Mouse (Mus musculus) gastrocnemius, postnatal 25 days (tissue): ENCODE data around the gene Mef2d. TPM values are rescaled to one million over a fixed set of nuclear protein-coding genes. Genes with fewer than 3 reads are reported as not detected.
A peak's percentile ranks its signal among the peaks of the same experiment; 100 is the strongest.

Source experiments
- DNase-seq: peaks from one replicate; pipeline ENCODE4 v3.0.0; 2022
- long read RNA-seq, 2 experiments: library from polyadenylated mRNA; stranded (forward); transcript quantifications; one replicate each; pipeline ENCODE4 v2.0.0; 2021
- total RNA-seq, 2 experiments: library from RNA; stranded (reverse); gene quantifications; 1 replicate in 1 of 2; 2 replicates in 1 of 2; pipeline ENCODE4 v1.2.3; 2021

Gene Mef2d
- total RNA-seq = 100 to 1,000 TPM; 156 to 164 TPM
- long read RNA-seq, experiment 1, partial matches to known transcripts = 18 of 70 reads
- long read RNA-seq, experiment 1, other reads (novel, unspliced or antisense) = 50 of 70 reads
- long read RNA-seq, experiment 2, partial matches to known transcripts = 93 of 115 reads
- long read RNA-seq, experiment 2, other reads (novel, unspliced or antisense) = 20 of 115 reads

DNA sequence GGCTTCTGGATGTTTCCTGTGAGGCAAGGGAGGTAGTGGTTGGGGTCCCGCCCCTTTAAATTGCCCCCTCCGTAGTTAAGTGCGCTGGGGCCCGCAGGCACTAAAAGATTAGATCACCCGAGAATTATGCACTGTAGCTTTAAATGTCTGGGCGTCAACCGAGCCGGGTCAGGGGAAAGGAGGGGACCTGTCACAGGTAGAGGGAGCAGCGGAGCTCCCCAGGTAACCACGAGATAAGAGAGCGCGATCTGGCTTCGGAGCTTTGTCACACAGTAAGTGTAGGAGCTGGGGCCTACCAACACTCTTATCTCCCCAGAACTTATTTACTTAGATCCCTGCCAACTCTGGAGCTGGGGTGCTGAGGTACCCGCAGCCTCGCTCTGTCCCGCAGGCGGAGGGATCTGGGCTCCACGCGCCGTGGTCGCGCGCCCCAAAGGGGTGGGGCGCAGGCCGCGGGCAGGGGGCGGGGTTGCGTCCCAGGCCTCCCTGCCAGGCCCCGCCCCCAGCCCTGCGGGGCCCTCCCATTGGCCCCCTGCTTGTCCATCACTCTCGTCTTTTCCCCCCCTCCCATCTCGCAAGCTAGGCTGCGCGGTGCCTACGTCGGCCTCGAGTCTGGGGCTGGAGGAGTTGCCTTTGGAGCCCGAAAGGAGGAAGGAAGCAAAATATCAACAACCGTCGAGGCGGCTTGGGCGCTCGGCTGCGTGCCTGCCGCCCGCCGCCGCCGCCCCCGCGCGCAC lies at the start of gene Mef2d:
Gene Mef2d (plus strand): TSS at position 586 of the 737 bp plus-strand sequence.
- DNase-seq = peak; percentile 97

- DNase-seq = no peak
Measured at GRCm38 (mm10) chr3:88094126-88094525, 48.0 kb upstream of the Mef2d start.

DNA sequence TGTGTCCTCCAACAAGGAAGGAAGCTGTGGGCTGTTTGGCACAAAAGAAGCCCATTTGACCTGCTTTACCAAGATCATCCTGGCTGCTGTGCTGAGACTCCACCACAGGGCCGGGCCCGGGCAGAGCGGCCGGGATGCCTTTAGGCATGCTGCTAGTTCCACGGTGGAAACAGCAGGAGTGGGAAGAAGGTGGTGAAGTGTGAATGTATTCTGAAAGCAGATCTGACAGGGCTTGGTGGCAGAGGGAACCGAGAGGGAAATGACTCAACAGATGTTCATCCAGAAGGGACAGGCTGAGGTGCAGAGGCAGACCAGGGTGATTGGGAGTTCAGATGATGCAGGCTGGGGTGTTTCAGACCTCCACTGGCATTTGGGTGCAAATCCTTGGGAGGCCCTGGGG lies 44.5 kb upstream of the Mef2d start:
- no peak for DNase-seq

DNA sequence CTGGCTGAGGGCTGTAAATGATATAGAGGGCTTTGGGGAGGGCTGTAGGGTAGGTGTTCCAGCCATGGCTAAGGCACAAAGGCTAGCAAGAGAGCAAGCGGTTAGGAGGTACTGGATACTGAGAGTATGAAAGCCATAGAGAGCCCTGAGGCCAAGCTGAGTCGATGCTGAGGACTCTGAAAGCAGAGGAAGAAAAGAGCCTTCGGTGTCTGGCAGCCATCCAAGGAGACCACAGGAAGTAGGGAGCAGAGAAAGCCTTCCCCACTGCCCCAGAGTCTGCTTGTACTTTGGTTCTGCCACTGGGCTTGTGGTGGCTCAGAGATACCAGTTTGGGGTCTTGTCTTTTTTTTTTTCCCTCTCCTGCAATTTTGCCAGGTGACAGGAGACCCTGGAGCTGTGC lies 41.9 kb upstream of the Mef2d start:
- no peak for DNase-seq

DNA sequence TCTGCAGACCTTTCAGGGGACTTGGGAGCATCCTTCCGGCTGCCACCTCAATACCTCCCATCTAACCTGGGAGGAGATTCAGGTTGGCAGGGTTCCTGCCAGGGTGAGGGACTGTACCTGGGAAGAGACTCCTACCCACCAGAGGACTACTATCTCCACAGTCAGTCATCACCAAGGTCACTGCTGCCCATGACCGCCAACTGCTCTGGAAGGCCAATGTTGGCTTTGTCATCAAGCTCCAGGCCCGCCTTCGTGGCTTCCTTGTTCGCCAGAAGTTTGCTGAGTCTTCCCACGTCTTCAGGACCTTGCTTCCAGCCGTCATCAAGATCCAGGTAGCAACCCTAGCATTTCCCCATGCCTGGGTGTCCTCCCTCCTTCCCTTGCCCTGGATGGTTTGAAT lies 40.4 kb upstream of the Mef2d start:
- DNase-seq = no peak

- DNase-seq = no peak
Measured at GRCm38 (mm10) chr3:88102196-88102595, 40.0 kb upstream of the Mef2d start.

- DNase-seq = no peak
Measured at GRCm38 (mm10) chr3:88102611-88103010, 39.6 kb upstream of the Mef2d start.

GRCm38 (mm10) chr3:88106126-88106525 lies 36.0 kb upstream of the Mef2d start:
- no peak for DNase-seq

DNA sequence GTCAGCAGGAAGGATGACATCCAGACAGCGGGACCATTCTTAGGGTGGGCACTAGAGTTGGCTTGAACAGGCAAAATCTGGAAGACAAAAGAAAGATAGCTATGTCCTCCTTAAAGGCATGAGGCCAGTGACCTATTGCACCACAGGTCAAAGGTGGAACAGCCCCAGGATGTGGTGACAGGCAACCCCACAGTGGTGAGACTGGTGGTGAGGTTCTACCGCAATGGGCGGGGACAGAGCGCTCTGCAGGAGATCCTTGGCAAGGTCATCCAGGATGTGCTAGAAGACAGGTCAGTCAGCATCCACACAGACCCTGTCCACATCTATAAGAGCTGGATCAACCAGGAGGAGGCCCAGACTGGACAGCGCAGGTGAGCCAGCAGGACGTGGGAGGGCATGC lies 33.0 kb upstream of the Mef2d start:
- DNase-seq = no peak

- DNase-seq = no peak
Measured at GRCm38 (mm10) chr3:88114396-88114795, 27.8 kb upstream of the Mef2d start.

- DNase-seq = peak; percentile 57
Measured at GRCm38 (mm10) chr3:88120117-88120651, 22.0 kb upstream of the Mef2d start.

DNA sequence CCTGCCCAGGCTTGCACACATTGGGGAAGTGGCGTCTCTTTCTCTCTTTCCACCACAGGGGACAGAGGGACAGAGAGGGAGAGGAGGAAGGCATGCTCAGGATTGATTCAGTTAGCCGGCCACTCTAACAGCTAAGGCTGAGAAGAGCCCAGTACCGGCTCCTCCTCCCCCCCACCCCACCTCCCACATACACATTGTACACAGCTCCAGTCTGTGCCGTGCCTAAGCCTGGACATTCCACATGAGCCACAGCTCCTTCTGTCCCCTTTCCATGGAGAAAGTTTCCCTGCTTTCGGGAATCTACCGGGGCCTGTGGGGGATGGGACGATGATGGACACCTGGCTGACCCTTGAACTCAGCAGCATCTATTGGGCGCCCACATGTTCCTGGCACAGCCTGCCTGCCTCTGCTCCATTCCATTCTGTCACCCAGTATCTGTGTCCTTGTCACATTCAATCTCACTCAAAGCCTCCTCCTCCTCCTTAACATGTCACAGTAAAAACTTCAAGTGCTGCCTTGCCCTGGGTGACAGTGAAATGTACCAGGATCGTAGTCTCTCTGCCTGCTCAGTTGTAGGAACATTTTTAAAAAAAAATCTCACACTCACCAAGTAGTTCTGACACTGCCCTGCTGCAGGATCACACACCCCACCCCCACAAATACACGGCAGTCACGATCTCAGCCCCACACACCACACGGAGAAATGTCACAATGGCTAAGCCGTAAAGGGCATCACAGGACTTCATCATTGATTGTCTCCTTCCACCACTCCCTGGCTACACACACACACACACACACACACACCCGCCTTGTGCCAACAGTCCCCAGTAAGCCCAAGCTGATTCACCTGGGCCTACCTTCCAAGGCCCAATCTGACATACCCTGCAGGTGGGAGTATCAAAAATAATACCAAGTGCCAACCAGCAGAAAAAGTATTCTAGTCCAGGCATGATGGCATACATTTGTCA lies 20.7 kb upstream of the Mef2d start:
- no peak for DNase-seq

GRCm38 (mm10) chr3:88125195-88125594 lies 17.0 kb upstream of the Mef2d start:
- no peak for DNase-seq

DNA sequence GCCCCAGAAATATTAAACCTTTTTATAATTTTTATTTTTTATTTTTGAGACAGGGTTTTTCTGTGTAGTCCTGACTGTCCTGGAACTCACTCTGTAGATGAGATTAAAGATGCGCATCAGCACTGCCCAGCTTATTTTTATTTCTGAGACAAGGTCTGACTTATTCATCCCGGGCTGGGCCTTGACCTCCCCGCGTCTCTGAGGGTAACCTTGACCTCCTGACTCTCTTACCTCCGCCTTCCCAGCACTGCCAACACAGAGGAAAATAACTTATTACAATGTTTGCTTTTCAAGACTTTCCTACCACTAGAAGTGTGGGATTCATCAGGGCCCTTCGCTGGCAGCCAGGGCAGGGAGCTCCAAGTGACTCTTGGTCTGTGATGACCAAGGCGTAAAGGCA lies 16.0 kb upstream of the Mef2d start:
- no peak for DNase-seq

DNA sequence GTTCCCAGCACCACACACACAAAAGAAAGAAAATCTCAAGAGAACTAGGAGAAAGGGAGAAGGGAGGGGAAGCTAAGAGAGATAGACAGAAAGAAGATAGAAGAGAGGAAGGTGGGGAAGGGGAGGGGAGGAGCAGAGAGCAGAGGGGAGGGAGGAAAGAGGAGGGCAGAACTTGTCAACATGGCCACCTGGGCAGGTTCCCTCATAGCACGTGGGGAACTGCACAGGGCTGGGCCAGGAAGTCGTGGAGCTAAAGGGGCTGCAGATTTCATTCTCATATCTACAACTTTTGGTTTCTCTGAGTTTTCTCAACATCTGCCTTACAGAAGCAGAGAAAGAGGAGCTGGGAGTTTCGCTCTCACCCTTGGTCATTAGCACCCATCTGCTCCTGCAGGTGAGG lies 14.5 kb upstream of the Mef2d start:
- no peak for DNase-seq

- no peak for DNase-seq
Measured at GRCm38 (mm10) chr3:88128056-88128455, 14.1 kb upstream of the Mef2d start.

DNA sequence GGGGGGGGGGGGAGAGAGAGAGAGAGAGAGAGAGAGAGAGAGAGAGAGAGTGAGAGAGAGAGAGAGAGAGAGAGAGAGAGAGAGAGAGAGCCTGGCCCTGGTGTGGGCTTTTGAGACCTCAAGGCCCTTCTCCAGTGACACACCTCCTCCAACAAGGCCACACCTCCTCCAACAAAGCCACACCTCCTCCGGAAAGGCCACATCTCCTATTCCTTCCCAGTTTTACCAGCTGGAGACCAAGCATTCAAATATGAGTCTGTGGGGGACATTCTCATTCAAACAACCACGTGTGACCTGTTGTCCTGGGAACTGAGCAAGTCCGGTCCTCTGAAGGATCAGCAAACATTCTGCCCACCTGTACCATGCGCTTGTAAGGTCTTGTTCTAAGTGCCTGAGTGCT lies 13.2 kb upstream of the Mef2d start:
- no peak for DNase-seq

GRCm38 (mm10) chr3:88131071-88131470 lies 11.1 kb upstream of the Mef2d start:
- no peak for DNase-seq

- DNase-seq = no peak
Measured at GRCm38 (mm10) chr3:88132492-88132891, 9.7 kb upstream of the Mef2d start.

DNA sequence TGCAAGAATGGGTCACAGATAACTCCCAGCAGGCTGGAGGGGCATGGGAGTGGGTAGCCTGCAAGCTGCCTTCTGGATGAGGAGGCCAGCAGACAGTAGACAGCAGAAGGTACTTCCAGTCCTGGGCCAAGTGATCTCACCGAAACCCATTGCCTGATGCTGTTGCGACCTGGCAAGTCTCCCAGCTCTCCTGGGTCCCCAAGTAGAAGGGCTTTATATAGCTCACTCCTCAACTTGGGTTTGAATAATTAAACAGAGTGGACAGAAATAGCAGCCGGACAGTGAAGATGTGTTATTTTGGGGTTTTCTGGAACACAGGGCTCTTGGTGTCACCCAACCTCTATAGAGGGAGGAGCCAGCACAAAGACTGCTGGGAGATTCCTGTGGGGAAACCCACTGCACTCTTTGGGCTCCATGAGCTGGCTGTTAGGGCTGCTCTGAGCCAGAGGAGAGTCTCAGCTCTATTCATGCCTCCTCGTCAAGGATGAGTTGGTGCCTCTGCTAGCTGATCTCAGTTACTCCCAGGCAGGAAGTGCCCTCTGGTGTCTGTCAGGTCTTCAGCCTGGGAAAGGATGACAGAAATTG lies 8.9 kb upstream of the Mef2d start:
- DNase-seq = peak; percentile 69

GRCm38 (mm10) chr3:88136346-88136745 lies 5.8 kb upstream of the Mef2d start:
- DNase-seq = no peak

DNA sequence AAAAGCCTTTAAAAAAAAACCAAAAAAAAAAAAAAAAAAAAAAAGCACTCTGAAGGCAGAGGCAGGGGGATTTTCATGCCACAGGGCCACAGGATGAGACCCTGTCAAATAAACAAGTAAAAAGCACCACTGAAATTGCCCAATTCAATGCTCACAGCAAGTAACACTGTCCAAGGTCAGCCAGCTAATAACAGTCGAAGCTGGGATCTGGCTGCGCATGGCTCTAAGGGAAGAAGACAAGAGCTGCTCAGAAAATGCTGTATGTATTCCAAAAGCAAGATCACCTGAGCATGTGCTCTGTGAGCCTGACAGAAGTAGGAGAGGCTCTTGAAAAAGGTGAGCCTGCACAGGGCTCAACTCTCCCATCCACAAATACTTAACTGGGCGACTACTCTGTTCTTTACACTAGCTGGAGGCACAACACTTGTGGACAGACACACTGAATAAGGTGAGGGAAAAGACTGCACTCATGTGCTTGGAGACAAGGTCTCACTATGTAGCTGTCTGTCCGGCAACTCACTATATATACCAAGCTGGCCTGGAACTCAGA lies 5.2 kb upstream of the Mef2d start:
- no peak for DNase-seq
